Mouse (Mus musculus) CH12.LX (cell line): Measurements from ENCODE around the gene Nol10.

ENCODE experiments used
- CHD1 ChIP-seq: IDR thresholded peaks from 2 replicates; pipeline ENCODE4 v1.6.1; 2012; ENCODE audit warnings: low read depth, low read length, improper control_type of control experiment, inconsistent platforms
- CHD2 ChIP-seq: IDR thresholded peaks from 2 replicates; pipeline ENCODE4 v1.6.1; 2011; ENCODE audit warnings: low read length, improper control_type of control experiment
- CTCF ChIP-seq, 2 experiments: IDR thresholded peaks in 1 of 2; conservative IDR thresholded peaks in 1 of 2; 2 replicates each; pipeline ENCODE4 v1.5.1; 2011 to 2012; ENCODE audit warnings: low read depth in 2 of 2, low read length in 2 of 2, improper control_type of control experiment in 1 of 2, inconsistent platforms in 1 of 2, mild to moderate bottlenecking in 1 of 2, moderate library complexity in 1 of 2
- EP300 ChIP-seq: IDR thresholded peaks from 2 replicates; pipeline ENCODE4 v1.6.1; 2011; ENCODE audit warnings: low read length, improper control_type of control experiment
- HCFC1 ChIP-seq: IDR thresholded peaks from 2 replicates; pipeline ENCODE4 v1.6.1; 2012; ENCODE audit warnings: low read depth, mild to moderate bottlenecking, inconsistent platforms, low read length, improper control_type of control experiment
- MAFK ChIP-seq: IDR thresholded peaks from 2 replicates; pipeline ENCODE4 v1.6.1; 2011; ENCODE audit warnings: low read length, improper control_type of control experiment; ENCODE audit not compliant: insufficient replicate concordance
- MYC ChIP-seq: IDR thresholded peaks from 2 replicates; pipeline ENCODE4 v1.6.1; 2011; ENCODE audit warnings: low read depth, mild to moderate bottlenecking, improper control_type of control experiment, low read length
- POLR2A ChIP-seq: IDR thresholded peaks from 2 replicates; pipeline ENCODE4 v1.6.1; 2011; ENCODE audit warnings: low read depth, mild to moderate bottlenecking, improper control_type of control experiment, low read length
- SMC3 ChIP-seq: IDR thresholded peaks from 2 replicates; pipeline ENCODE4 v1.6.1; 2011; ENCODE audit warnings: low read depth, low read length, improper control_type of control experiment
- UBTF ChIP-seq: IDR thresholded peaks from 2 replicates; pipeline ENCODE4 v1.6.1; 2012; ENCODE audit warnings: low read depth, mild to moderate bottlenecking, inconsistent platforms, low read length, improper control_type of control experiment, moderate library complexity
- ZNF384 ChIP-seq: IDR thresholded peaks from 2 replicates; pipeline ENCODE4 v1.6.1; 2012; ENCODE audit warnings: low read depth, low read length, improper control_type of control experiment, inconsistent platforms

- TF ChIP-seq CHD1, result no peak
- no peak for TF ChIP-seq UBTF
- no peak for TF ChIP-seq CTCF (conservative IDR thresholded peaks at IDR 0.05 in 1 of 2, IDR thresholded peaks at IDR 0.05 in 1 of 2; ENCODE audit: low read depth in 2 of 2, low read length in 2 of 2)
- no peak for TF ChIP-seq SMC3
- TF ChIP-seq POLR2A, result no peak
- TF ChIP-seq HCFC1, result no peak
- TF ChIP-seq EP300, result no peak
- TF ChIP-seq MAFK, result no peak
- no peak for TF ChIP-seq MYC
- TF ChIP-seq CHD2, result no peak
- TF ChIP-seq ZNF384, result no peak
Measured at GRCm38 (mm10) chr12:17317970-17318369, 30.3 kb upstream of the Nol10 start.
